Mouse (Mus musculus) bone marrow macrophage, adult 2 months (primary cell): ENCODE measurements at regions not wholly inside any gene's neighbourhood (a gene's known extent, or its start where the extent isn't known, plus 50 kb on each side); places are given as distances from the start of the nearest gene placed in this dataset.

Experiments used
- CTCF ChIP-seq: IDR thresholded peaks from 2 replicates; pipeline ENCODE4 v1.5.1; 2012; ENCODE audit warnings: low read depth, mild to moderate bottlenecking, low read length, moderate library complexity
- POLR2A ChIP-seq: IDR thresholded peaks from 2 replicates; pipeline ENCODE4 v1.6.1; 2012; ENCODE audit warnings: mild to moderate bottlenecking, low read depth, low read length, borderline replicate concordance

DNA sequence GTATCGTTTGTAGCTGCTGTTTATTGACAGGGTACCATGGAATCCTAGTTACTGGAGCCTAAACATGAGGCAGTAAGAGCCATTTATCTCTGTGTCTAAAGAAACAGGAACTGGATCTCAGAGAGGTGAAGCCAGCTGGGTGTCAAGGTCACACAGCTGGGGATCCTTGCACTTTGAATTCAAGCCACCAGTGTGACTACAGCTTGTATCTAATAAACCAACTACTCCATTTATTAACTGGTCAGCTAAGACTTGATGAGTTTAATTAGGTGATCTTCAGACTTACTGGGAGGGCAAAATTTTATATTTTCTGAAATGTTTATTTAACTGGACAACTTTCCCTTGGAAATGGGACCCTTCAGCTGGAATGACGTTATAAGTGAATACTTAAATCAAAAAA, 577.5 kb upstream of the Sox9 start:
- TF ChIP-seq CTCF (no peak), POLR2A (no peak)
